Mouse (Mus musculus) G1E-ER4 (cell line): ENCODE data around the gene Tspan8. TPM values are rescaled to one million over a fixed set of nuclear protein-coding genes. Genes with fewer than 3 reads are reported as not detected.

Source experiments
- GATA1 ChIP-seq: IDR thresholded peaks from one replicate; pipeline ENCODE4 v1.8.0; 2012; ENCODE audit warnings: low read length, inconsistent platforms
- polyA plus RNA-seq: library from polyadenylated mRNA; stranded (reverse); fragments of >175 nt; gene quantifications from 2 replicates; pipeline ENCODE4 v1.2.3, GENCODE M21; 2012

Tspan8 gene
- not detected in 2 replicates for polyA plus RNA-seq

DNA sequence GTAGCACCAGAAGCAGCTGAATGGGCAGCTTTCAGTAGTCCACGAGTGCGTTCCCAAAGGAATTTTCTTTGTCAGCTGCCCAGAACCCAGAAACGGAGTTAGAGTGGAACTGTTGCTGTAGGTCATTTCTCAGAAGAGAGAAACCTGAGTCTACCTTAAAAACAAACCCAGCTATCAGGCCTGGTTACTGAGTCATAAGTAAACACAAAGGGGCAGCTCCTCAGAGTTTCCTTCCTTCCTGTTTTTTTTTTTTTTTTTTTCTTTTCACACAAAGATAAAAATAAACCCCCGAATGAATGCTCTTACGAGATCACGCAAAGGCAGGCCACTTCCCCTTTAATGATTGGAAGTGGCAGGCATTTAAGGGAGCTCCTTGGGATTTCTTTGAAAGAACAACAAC, at the start of gene Tspan8:
TSS of gene Tspan8 (plus strand) at position 322 of the 400 bp plus-strand sequence.
- TF ChIP-seq GATA1: no peak

- TF ChIP-seq GATA1: no peak
Measured at GRCm38 (mm10) chr10:115770032-115770431, 46.6 kb upstream of the Tspan8 start.

GRCm38 (mm10) chr10:115774451-115774850, 42.2 kb upstream of the Tspan8 start:
- no peak for TF ChIP-seq GATA1

DNA sequence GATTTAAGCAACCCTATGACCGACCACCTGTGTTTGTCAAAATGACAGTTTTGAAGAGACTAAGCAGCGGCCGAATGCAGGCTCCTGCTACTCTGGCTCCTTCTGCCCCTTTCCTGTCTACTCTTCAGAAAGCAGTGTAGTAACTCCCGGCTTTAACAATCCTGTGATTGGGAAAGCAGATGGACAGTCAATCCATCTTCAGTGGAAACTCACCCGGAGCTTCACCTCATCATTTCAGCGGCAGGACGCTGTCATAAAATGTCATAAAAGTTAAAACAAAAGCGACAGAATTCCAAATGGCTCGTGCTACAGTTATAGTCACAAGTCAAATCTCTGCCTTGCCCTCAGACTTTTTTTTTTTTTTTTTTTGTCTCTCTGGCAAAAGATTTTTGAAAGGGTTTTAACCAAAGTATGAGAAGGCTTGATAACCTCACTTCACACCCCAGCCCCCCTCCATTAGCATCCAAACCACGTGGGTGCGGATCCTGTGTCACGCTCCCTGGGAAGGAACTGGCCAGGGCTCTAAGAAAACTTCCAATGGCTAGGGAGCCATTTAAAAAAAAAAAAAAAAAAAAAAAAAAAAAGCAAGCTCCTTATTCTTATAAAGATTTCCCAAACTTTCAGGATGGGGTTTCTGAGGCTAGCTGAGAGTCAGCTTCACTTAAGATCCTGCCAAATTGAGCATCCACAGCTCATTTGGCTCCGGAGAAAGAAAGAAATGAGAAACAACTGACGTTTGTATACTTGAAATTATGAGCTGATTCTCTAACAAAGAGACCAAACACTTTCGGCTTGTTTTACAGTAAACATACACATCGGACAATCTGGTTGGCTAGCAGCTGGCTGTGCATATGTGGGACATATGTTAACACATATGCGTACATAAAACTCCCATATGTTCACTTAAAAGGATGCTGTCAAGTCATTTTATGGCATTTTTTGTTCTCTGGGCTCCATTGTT, 40.4 kb upstream of the Tspan8 start:
- no peak for TF ChIP-seq GATA1

DNA sequence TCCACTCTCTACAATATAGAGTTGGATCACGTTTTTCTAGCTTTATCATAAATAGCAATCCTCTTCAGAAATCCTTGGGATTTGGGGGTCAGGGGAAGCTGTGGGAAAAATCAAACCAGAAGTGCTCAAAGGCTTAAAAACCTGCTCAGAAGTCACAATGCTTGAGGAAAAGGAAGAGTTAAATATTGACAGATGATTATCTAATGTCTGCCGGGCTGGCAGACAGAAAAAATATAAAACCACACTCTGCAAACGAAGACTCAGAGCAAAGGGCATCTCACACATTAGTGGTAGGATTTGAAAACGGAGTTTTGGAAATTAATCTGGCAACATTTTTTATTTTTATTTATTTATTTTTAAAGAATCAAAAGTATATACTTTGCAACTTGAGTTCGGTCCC, 39.3 kb upstream of the Tspan8 start:
- no peak for TF ChIP-seq GATA1

DNA sequence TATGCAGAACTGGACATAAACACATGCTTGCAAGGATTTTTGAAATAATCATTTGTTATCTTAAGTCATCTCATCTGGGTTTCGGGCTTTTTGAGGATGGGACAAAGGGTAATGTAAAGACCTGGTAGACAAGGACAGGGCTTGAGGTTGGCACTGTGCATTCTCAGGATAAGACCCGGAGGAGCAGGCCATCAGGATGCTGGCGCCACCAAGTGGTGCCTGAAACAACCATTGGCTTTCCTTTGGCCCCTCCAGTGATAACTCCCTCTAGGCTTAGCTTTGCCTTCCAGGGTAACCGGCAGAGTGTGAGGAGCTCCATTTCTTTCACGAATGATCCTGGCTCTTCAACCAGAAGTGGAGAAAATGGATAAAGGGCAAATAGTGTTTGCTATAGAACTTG, 38.0 kb upstream of the Tspan8 start:
- no peak for TF ChIP-seq GATA1

GRCm38 (mm10) chr10:115780239-115781016, 36.2 kb upstream of the Tspan8 start:
- no peak for TF ChIP-seq GATA1

DNA sequence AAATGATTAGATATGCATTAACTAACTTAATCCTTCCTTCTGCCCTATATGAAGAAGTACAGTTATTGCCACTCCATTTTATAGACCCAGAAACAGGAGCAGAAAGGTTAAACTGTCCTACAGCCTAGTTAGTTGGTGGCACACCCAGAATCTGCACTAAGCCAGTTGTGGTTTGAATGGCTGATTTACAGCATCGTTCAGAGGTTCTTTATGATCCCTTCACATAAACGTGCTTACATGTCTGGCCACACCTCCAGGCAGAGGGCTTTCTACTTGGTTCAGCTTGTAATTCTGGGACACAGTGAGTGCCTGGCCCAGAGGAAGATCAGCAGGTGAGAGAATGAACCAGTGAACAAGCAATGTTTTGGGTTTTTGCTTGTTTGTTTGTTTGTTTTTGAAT, 33.4 kb upstream of the Tspan8 start:
- no peak for TF ChIP-seq GATA1

DNA sequence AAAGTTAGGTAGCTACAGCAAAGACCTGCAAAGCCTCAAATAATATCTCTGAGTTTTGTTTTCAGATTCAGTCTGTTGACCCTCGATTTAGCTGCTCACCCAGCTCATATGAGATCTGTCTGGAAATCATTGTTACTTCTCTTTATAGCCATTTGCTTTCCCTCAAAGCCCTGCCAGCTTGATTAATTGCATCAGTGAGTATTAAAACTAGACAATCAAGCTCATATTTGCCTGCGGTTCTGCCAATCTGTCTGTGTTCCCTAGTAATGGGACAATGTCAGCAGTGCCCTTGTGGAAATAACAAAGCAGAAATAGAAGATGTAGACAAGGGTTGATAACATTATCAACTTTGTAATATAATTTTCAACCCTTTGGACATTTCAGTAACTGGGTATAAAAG, 25.8 kb upstream of the Tspan8 start:
- TF ChIP-seq GATA1: no peak

GRCm38 (mm10) chr10:115796072-115796788, 20.4 kb upstream of the Tspan8 start:
- no peak for TF ChIP-seq GATA1

GRCm38 (mm10) chr10:115801464-115801863, 15.2 kb upstream of the Tspan8 start:
- no peak for TF ChIP-seq GATA1

GRCm38 (mm10) chr10:115803765-115804164, 12.9 kb upstream of the Tspan8 start:
- no peak for TF ChIP-seq GATA1

DNA sequence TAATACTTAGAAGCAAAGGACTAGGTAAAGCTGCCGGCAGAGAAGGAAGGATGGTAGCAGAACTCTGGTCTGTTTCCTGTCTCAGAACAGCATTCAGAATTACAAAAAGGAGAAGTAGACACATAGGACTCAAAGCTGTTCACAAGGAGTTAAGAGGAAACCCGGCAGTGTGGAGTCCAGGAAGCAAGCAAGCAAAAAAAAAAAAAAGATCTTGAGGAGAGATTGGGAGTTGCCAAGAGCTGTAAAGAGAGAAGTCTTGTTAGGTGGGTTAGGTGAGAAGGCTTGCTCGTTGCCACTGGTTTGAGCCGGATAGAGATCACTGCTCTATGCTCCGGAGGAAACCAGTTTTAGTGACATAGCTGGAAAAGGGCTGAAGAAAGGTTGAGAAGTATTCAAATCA, 10.6 kb upstream of the Tspan8 start:
- no peak for TF ChIP-seq GATA1

GRCm38 (mm10) chr10:115809169-115809568, 7.5 kb upstream of the Tspan8 start:
- TF ChIP-seq GATA1: no peak

DNA sequence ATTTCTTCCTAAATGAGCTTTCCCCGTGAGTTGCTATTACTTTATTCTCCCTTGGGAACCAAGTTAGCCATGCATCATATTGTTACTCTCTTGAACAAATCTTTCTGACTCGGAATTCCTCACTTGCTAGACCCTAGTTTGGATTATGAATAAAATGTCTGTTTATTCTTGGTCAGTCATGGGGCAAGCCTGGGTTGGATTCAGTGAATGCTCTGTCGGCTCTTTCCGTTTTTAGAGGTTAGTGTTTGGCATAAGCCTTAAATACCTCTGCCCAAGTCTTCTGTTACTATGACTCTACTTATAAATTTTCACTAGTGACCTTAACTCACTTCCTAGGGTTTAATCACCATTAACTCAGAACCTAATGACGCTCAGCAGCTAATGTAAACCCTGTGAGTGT, 5.1 kb upstream of the Tspan8 start:
- TF ChIP-seq GATA1: no peak

- no peak for TF ChIP-seq GATA1
Measured at GRCm38 (mm10) chr10:115814878-115815277, 1.8 kb upstream of the Tspan8 start.
